Mouse (Mus musculus) gastrocnemius, postnatal 10 days (tissue): ENCODE data around the gene Lcp1. TPM values are rescaled to one million over a fixed set of nuclear protein-coding genes. Genes with fewer than 3 reads are reported as not detected.

Experiments used
- microRNA-seq, 2 experiments: library from miRNA; unstranded; fragments of <30 nt; microRNA quantifications; one replicate each; pipeline ENCODE4 v1.2.0; 2021
- total RNA-seq, 2 experiments: library from RNA; stranded (reverse); gene quantifications; 2 replicates each; pipeline ENCODE4 v1.2.3; 2021

The Lcp1 gene
- total RNA-seq, 2 experiments from 2014 or later = 10.0 to 19.9 TPM

Small RNAs within 50 kb of the gene (microRNA-seq; reads per million reads assigned to microRNA genes)
- 0 reads per million in 2 experiments for gene Gm44482

Other genes with a start within 250 kb of the Lcp1 start
- 10 to 100 TPM in 1 of 2 experiments, 1 to 10 TPM in 1; 8.9 to 11.2 TPM for gene Lrch1, start 183.2 kb upstream of the Lcp1 start, total RNA-seq
- under 1 TPM; 0.23 to 0.61 TPM for gene Rubcnl, start 115.1 kb upstream of the Lcp1 start, total RNA-seq
- gene Lrrc63, start 220 bp upstream of the Lcp1 start, total RNA-seq = not detected
- not detected for gene Cpb2, start 111.2 kb downstream of the Lcp1 start, total RNA-seq
- 10 to 100 TPM; 20.2 to 23.9 TPM for gene Zc3h13, start 153.3 kb downstream of the Lcp1 start, total RNA-seq